Mouse (Mus musculus): ENCODE results near the gene Sumo3.

DNA sequence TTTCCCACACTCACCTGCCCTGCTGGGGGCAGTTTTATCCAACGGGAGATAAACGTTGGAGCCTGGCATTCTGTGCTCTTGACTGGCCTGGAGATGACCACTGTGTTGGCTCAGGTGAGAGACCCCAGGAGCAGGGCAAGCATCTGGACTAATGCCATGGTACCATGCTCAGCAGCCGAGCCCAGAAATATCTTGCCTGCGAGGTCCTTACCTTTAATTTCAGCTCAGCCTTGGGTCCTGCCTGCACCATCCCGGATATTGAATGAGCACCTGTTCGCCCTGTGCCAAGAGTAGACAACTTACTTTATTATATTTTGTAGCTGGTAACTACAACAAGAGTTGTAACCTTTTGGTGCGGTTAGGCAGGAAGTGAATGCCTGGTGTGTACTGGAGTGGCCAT lies 958 bp downstream of the Sumo3 start:
- TF ChIP-seq CTCF (conservative IDR thresholded peaks at IDR 0.05; ENCODE audit: low read length) (no peak), POU5F1 (IDR thresholded peaks at IDR 0.05; ENCODE audit: borderline replicate concordance, low read length) (no peak), NANOG (IDR thresholded peaks at IDR 0.05; ENCODE audit: borderline replicate concordance, low read length) (no peak)
